Mouse (Mus musculus): ENCODE measurements around the gene Crybg3. TPM values are rescaled to one million over a fixed set of nuclear protein-coding genes. Genes with fewer than 3 reads are reported as not detected.
A peak's percentile ranks its signal among the peaks of the same experiment; 100 is the strongest.

Crybg3 gene
- 7.6 and 8.7 TPM in 2 replicates for polyA plus RNA-seq (2015; fragmentation: Nextera tagmentation; extraction: Ambion mirVana)

DNA sequence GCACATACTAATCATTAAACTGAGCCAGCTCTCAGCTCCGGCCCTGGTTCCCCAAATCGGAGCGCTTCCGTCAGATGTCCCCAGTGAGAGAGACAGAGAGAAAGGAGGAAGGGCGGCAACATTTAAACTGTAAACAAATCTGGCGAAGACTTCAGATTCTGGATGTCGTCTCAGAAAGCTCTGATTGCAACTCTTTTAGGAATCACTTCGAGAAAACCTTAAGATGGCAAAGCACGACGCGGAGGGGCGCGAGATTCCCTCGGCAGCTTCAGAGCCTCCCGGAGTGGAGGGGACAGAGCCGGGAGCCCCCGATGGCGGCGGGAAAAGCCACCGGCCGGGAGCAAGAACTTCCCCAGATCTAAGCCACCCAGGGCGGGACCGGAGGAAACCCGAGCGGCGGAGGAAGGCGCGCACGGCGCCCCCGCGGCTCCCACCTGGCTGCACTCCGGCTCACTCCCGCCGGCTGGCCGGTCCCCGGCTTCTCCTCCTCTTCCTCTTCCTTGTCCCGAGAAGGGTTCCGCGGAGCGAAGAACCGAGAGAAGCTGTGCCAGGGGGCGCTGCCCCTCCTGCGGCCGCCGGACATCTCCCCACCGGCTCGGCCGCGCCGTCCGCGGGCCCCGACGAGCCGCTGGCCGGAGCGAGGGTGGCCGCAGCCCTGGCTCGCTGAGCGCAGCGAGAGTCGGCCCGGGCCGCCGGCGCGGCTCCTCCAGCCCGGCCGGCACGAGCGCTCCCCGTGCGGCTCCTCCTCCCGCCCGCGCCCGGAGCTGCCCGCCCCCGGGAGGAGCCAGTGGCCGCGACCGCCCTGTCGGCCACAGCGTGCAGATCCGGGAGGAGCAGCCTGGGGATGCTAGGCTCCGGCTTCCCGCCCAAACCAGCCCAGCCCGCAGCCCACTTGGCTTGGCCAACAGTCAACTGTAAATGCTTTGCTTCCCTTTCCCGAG lies at the start of gene Crybg3:
Crybg3 (minus strand) TSS at position 669 of the 941 bp plus-strand sequence.
- Histone ChIP-seq H3K9me3 (ENCODE audit: low read length) (peaks cover 3% of the 10 kb centered on the region; the same call in 1 of the 2 replicates), H3K27me3 (ENCODE audit: insufficient read depth, low read length) (no peaks in the 10 kb centered on the region), H3K4me1 (ENCODE audit: insufficient read depth, low read length) (peaks cover 17% of the 10 kb centered on the region), H3K4me3 (ENCODE audit: low read length) (peak within 1 kb of the TSS; percentile 72), H3K36me3 (ENCODE audit: insufficient read depth, low read length) (no peaks in the 10 kb centered on the region), H3K4me2 (replicated peaks; ENCODE audit: low read depth, low read length) (peak within 1 kb of the TSS; percentile 54), H3K9ac (replicated peaks; ENCODE audit: low read length) (peak within 1 kb of the TSS; percentile 77), H3K27ac (ENCODE audit: low read length) (peak within 1 kb of the TSS; percentile 70)
- under 1% methylated on average over 79 of the region's 90 CpGs for WGBS
- ATAC-seq (ENCODE audit: low FRiP score, low TSS enrichment) = peak; percentile 97

DNA sequence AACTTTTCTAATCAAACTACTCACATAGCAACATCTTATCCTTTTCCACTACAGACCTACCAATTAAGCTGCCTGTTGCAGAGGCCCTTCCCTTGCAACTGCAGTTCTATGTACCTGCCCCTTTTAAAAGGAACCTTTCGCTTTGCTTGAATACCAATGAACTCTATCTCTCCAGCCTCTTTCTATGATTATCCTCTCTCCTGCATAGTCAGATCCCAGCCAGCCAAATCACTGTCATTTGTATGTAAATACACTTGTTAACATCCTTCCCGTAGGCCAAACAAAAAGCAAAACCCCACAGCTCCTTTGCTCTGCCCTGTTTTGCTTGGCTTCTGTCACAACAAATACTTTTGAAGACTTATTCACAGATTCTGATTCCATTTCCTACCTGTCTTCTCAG lies 43.0 kb upstream of the Crybg3 start:
- H3K4me3 ChIP-seq (ENCODE audit: low read length) = no peak overlapping the region
- ATAC-seq (ENCODE audit: low FRiP score, low TSS enrichment) = no peak
- H3K9ac ChIP-seq (replicated peaks; ENCODE audit: low read length) = no peak overlapping the region
- 55% methylated on average over 2 of the region's 2 CpGs for WGBS
- no peaks in the 10 kb centered on the region for H3K36me3 ChIP-seq (ENCODE audit: insufficient read depth, low read length)
- H3K9me3 ChIP-seq (ENCODE audit: low read length) = no peaks in the 10 kb centered on the region
- H3K4me1 ChIP-seq (ENCODE audit: insufficient read depth, low read length) = 0 out of 2 replicates have a peak, but pooled peaks cover 2% of the 10 kb centered on the region
- H3K27me3 ChIP-seq (ENCODE audit: insufficient read depth, low read length) = no peaks in the 10 kb centered on the region
- H3K27ac ChIP-seq (ENCODE audit: low read length) = no peak overlapping the region
- no peak overlapping the region for H3K4me2 ChIP-seq (replicated peaks; ENCODE audit: low read depth, low read length)

DNA sequence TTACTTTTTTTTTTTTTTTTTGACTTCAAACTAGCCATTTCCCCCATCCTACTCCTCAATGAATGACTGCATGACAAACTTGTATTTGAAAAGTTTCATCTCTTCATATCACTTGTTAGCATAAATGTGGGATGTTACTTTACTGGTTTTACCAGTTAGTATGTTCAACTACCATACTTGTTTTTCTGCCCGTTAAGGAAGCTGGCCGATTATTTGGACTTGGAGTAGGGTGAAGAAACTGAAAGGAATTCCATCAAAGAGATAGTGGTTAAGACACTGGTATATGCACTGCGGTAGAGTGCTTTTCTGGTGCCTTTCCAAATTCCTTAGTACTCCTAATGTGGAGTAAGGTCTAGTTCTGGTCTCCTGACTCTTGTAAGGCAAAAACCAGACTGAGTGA lies 39.2 kb upstream of the Crybg3 start:
- Histone ChIP-seq H3K36me3 (ENCODE audit: insufficient read depth, low read length) (no peaks in the 10 kb centered on the region), H3K4me3 (ENCODE audit: low read length) (no peak overlapping the region), H3K9ac (replicated peaks; ENCODE audit: low read length) (no peak overlapping the region), H3K4me1 (ENCODE audit: insufficient read depth, low read length) (peaks cover 9% of the 10 kb centered on the region; the same call in 1 of the 2 replicates), H3K9me3 (ENCODE audit: low read length) (no peaks in the 10 kb centered on the region), H3K4me2 (replicated peaks; ENCODE audit: low read depth, low read length) (no peak overlapping the region; the same call in 1 of the 2 replicates), H3K27ac (ENCODE audit: low read length) (no peak overlapping the region), H3K27me3 (ENCODE audit: insufficient read depth, low read length) (no peaks in the 10 kb centered on the region)
- no peak for ATAC-seq (ENCODE audit: low FRiP score, low TSS enrichment)
- 84% methylated on average over 3 of the region's 3 CpGs for WGBS

DNA sequence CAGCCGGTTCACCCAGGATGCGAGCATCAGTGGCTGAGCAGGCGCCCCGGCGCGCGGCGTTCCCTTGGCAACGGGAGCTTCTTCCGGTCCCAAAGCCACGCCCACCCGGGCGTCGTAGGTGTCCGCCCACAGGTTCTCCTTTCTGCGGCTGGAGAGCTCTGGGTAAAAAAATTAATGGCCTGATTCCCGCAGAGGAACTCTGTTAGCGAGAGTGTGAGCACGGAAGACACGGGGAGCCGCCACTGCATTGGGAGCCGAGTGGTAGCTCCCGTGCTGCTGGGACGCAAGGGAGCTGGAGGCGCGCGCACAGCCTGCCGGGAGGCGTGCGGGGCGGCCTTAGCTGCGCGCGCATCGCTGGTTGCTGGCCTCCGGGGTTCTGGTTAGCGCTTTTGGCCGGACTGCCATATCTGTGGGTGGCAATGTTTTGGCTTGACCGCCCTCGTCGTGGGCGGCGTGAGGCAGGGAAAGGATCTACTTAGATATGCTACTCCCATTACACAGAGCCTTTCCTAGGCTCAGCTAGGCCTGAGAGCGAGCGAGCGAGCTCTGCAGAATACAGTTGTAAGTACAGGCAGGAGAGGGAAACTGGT lies 38.4 kb upstream of the Crybg3 start, which contains the start of gene Arl6:
Arl6 (minus strand) TSS at position 290 of the 590 bp plus-strand sequence.
- H3K27me3 ChIP-seq (ENCODE audit: insufficient read depth, low read length) = no peaks in the 10 kb centered on the region
- no peaks in the 10 kb centered on the region for H3K36me3 ChIP-seq (ENCODE audit: insufficient read depth, low read length)
- WGBS = under 1% methylated on average over 46 of the region's 46 CpGs
- H3K9ac ChIP-seq (replicated peaks; ENCODE audit: low read length) = peak within 1 kb of the TSS; percentile 81
- peak within 1 kb of the TSS; percentile 72 for H3K4me3 ChIP-seq (ENCODE audit: low read length)
- H3K27ac ChIP-seq (ENCODE audit: low read length) = peak within 1 kb of the TSS; percentile 100
- ATAC-seq (ENCODE audit: low FRiP score, low TSS enrichment) = peak; percentile 98
- H3K9me3 ChIP-seq (ENCODE audit: low read length) = no peaks in the 10 kb centered on the region
- peak within 1 kb of the TSS; percentile 66 for H3K4me2 ChIP-seq (replicated peaks; ENCODE audit: low read depth, low read length)
- peaks cover 9% of the 10 kb centered on the region; the same call in 1 of the 2 replicates for H3K4me1 ChIP-seq (ENCODE audit: insufficient read depth, low read length)

DNA sequence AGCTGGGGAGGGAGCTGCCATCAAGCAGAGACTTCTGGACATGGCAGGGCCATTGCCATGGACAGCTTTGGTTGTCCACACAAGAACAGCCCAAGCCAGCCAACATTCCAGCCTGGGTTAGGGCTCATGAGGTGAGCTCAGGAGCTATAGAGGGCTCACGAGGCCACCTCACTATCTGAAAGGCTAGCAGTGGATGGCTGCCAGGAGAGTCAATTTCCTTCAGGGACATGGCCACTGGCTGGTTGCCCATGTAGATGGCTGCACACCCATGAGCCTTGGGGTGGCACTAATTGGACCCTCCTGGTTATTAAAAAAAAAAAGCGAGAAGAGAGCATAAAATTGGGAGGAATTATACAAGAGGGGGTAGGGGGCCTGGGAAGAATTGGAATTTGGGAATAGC lies 33.8 kb upstream of the Crybg3 start:
- no peak for ATAC-seq (ENCODE audit: low FRiP score, low TSS enrichment)
- Histone ChIP-seq H3K9ac (replicated peaks; ENCODE audit: low read length) (no peak overlapping the region), H3K4me3 (ENCODE audit: low read length) (no peak overlapping the region), H3K36me3 (ENCODE audit: insufficient read depth, low read length) (0 out of 2 replicates have a peak, but pooled peaks cover 3% of the 10 kb centered on the region), H3K27me3 (ENCODE audit: insufficient read depth, low read length) (no peaks in the 10 kb centered on the region), H3K4me1 (ENCODE audit: insufficient read depth, low read length) (peaks cover 7% of the 10 kb centered on the region; the same call in 1 of the 2 replicates), H3K27ac (ENCODE audit: low read length) (no peak overlapping the region), H3K4me2 (replicated peaks; ENCODE audit: low read depth, low read length) (no peak overlapping the region), H3K9me3 (ENCODE audit: low read length) (no peaks in the 10 kb centered on the region)
- WGBS = 87% methylated on average over 2 of the region's 2 CpGs

DNA sequence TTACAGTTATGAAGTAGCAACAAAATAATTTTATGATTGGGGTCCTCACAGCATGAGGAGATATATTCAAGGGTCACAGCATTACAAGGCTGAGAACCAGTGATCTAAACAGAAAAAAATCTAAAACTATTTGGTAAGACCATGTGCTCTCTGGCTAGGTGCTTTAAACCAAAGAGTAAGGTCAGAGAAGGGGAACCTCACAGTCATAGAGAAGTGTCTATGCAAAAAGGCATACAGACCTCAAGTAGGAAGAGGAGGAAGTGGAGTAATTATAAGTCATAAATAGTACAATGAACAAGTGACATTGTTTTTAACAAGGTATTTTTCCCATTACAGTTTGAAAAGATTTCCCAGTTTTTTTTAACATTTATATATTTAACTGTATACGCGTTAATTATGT lies 20.8 kb upstream of the Crybg3 start:
- H3K4me1 ChIP-seq (ENCODE audit: insufficient read depth, low read length) = no peaks in the 10 kb centered on the region
- H3K9me3 ChIP-seq (ENCODE audit: low read length) = no peaks in the 10 kb centered on the region
- whole genome bisulfite sequencing = 99% methylated on average over 2 of the region's 2 CpGs
- no peaks in the 10 kb centered on the region for H3K27me3 ChIP-seq (ENCODE audit: insufficient read depth, low read length)
- no peak overlapping the region for H3K4me2 ChIP-seq (replicated peaks; ENCODE audit: low read depth, low read length)
- no peak for ATAC-seq (ENCODE audit: low FRiP score, low TSS enrichment)
- no peak overlapping the region for H3K27ac ChIP-seq (ENCODE audit: low read length)
- no peak overlapping the region for H3K9ac ChIP-seq (replicated peaks; ENCODE audit: low read length)
- H3K4me3 ChIP-seq (ENCODE audit: low read length) = no peak overlapping the region
- H3K36me3 ChIP-seq (ENCODE audit: insufficient read depth, low read length) = no peaks in the 10 kb centered on the region

DNA sequence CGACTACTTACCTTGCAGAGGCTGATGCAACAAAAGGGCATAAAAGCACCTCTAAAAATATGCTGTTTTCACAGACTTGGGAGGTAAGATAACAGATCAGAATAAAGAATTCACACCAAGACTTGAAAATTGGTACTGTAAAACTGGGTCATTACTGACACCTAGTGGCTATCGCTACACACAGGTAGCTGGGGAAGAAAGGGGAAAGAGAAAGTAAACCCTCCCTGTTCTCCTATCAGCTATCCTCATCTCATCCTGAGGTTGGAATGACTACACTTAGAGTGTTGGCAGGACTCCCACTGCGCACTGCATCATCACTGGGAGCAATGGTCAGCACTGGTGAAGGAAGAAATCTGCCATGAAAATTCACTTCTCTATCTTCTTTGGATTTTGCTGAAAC lies 16.4 kb upstream of the Crybg3 start:
- no peaks in the 10 kb centered on the region for H3K4me1 ChIP-seq (ENCODE audit: insufficient read depth, low read length)
- no peak overlapping the region for H3K4me2 ChIP-seq (replicated peaks; ENCODE audit: low read depth, low read length)
- no peak overlapping the region for H3K4me3 ChIP-seq (ENCODE audit: low read length)
- no peaks in the 10 kb centered on the region for H3K27me3 ChIP-seq (ENCODE audit: insufficient read depth, low read length)
- peak; percentile 51; the same call in 1 of the 2 replicates for ATAC-seq (ENCODE audit: low FRiP score, low TSS enrichment)
- H3K36me3 ChIP-seq (ENCODE audit: insufficient read depth, low read length) = no peaks in the 10 kb centered on the region
- 38% methylated on average over 3 of the region's 3 CpGs for WGBS
- no peak overlapping the region for H3K9ac ChIP-seq (replicated peaks; ENCODE audit: low read length)
- no peaks in the 10 kb centered on the region for H3K9me3 ChIP-seq (ENCODE audit: low read length)
- H3K27ac ChIP-seq (ENCODE audit: low read length) = no peak overlapping the region

DNA sequence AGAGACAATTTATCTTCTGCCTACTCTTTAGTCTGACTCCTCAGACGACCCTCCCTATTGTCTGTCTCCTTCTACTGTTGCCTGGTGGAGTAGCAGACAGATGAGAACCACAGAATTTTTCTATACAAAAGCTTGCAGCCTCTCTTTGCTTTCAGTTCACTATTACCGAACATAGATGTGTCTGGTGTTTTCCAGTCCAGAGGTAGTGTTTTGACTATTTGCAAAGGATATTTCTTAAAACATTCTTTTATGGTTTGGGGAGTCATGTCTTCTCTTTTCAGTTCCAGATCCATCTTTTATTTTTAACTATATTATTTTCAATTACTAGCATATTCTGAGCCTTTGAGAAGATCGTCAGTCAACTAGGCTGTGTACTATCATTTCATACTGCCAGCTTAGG lies 14.9 kb upstream of the Crybg3 start:
- no peak overlapping the region for H3K9ac ChIP-seq (replicated peaks; ENCODE audit: low read length)
- no peaks in the 10 kb centered on the region for H3K4me1 ChIP-seq (ENCODE audit: insufficient read depth, low read length)
- H3K4me2 ChIP-seq (replicated peaks; ENCODE audit: low read depth, low read length) = no peak overlapping the region
- H3K9me3 ChIP-seq (ENCODE audit: low read length) = no peaks in the 10 kb centered on the region
- H3K27me3 ChIP-seq (ENCODE audit: insufficient read depth, low read length) = no peaks in the 10 kb centered on the region
- ATAC-seq (ENCODE audit: low FRiP score, low TSS enrichment) = no peak
- H3K36me3 ChIP-seq (ENCODE audit: insufficient read depth, low read length) = no peaks in the 10 kb centered on the region
- H3K27ac ChIP-seq (ENCODE audit: low read length) = no peak overlapping the region
- no peak overlapping the region for H3K4me3 ChIP-seq (ENCODE audit: low read length)
- WGBS = 75% methylated on average over 3 of the region's 3 CpGs

DNA sequence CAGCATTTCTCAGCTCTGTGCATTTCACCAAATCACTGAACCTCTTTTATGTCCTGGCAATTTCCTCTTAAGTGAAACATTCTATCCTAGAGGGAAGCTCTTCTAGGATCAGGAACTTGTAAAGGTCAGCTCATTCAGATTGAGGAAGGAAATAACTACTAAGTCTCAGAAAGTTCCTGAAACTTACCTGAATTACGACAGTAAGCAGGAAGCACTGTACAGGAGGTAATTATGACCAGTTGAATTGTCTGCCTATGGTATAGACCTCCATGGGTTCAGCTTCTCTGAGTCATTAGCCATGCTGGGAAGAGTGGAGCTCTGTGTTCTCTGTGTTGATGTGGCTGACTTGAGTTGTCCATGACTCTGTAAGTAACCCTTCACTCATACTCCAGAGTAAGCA lies 10.0 kb upstream of the Crybg3 start:
- WGBS = 58% methylated on average over 1 of the region's 1 CpGs
- ATAC-seq (ENCODE audit: low FRiP score, low TSS enrichment) = no peak

More for the DNA sequence above, 10.0 kb upstream of the Crybg3 start:
- Histone ChIP-seq H3K27ac (ENCODE audit: low read length) (no peak overlapping the region), H3K4me3 (ENCODE audit: low read length) (no peak overlapping the region), H3K36me3 (ENCODE audit: insufficient read depth, low read length) (no peaks in the 10 kb centered on the region), H3K4me1 (ENCODE audit: insufficient read depth, low read length) (no peaks in the 10 kb centered on the region), H3K9ac (replicated peaks; ENCODE audit: low read length) (no peak overlapping the region), H3K9me3 (ENCODE audit: low read length) (no peaks in the 10 kb centered on the region), H3K4me2 (replicated peaks; ENCODE audit: low read depth, low read length) (no peak overlapping the region), H3K27me3 (ENCODE audit: insufficient read depth, low read length) (no peaks in the 10 kb centered on the region)
